Mouse (Mus musculus): ENCODE measurements around the gene Cfap45. TPM values are rescaled to one million over a fixed set of nuclear protein-coding genes. Genes with fewer than 3 reads are reported as not detected.

Gene Cfap45
- polyA plus RNA-seq, 1 experiment from 2014 or later: 2.7 TPM

DNA sequence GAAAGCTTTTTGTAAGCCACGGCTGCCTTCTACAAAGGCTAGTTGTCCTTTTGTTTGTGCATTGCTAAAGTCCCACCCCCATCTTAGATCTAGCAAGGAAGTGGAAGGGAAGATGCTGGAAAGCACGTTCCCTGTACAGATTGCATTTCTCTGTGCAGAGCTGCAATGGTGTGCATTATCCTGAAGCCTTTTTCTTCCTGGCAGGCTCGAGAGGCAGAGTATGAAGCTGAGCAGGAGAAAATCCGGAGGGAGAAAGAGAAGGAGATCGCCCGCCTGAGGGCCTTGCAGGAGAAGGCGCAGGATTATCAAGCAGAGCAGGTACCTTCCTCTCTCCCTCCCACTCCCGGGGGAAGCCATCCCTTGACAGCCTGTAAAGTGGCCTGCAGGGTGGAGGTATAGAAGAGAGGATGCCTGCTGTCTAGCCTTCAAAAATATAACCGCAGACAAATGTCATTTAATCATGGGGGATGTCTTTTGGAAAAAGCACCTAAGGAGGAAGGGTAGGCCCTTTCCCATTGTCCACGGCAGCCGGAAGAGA lies 19.8 kb downstream of the Cfap45 start:
- Histone ChIP-seq H3K36me3 (ENCODE audit: inconsistent target) (no peaks in the 10 kb centered on the region), H3K27ac (no peak overlapping the region), H3K4me3 (ENCODE audit: inconsistent target) (no peak overlapping the region), H3K79me2 (ENCODE audit: inconsistent target) (no peaks in the 10 kb centered on the region)
- WGBS (ENCODE audit: missing documents): 89% methylated on average over 9 of the region's 11 CpGs

DNA sequence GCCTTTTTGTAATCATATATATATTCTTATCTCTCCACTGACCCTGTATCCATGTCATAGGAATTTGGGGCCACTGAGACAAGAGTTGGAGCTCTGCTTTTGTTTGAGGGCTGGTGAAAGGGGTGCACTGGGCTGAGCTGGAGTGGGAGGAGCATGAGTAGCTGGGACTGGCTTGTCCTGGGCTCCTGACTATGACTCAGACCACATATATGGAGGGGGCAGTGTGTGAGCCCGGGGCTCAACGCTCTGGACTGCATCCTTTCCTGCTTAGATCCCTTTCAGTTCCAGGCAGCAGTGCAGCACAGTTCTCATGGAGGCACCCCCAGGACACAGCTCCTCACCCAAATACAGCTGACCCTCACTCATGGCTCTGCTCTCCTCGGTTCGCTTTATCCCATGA lies 25.5 kb downstream of the Cfap45 start:
- Histone ChIP-seq H3K79me2 (ENCODE audit: inconsistent target) (no peaks in the 10 kb centered on the region; the same call in 1 of the 2 replicates), H3K36me3 (ENCODE audit: inconsistent target) (no peaks in the 10 kb centered on the region), H3K4me3 (ENCODE audit: inconsistent target) (no peak overlapping the region), H3K27ac (no peak overlapping the region)
- WGBS (ENCODE audit: missing documents): 81% methylated on average over 4 of the region's 4 CpGs

DNA sequence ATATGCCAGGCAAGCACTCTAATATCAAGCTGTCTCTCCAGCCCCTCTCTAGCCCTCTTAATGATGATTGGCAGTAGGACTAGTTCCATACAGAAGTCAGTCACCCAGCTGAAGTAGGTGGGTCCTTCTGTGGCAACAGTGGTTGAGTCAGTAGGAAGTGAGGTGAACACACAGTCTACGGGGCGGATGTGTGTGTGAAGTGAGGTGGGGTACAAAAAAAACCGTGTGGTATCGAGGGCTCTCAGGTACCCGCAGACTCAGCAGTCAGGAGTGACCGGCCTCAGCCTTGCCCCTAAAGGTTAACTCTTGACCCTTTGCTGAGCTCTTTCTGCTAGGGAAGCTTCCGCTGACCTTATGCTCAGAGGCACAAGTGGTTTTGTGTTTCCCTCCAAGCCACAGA lies 27.9 kb downstream of the Cfap45 start:
- H3K4me3 ChIP-seq (ENCODE audit: inconsistent target): no peak overlapping the region
- no peak overlapping the region for H3K27ac ChIP-seq
- H3K36me3 ChIP-seq (ENCODE audit: inconsistent target): no peaks in the 10 kb centered on the region
- WGBS (ENCODE audit: missing documents): 26% methylated on average over 7 of the region's 7 CpGs
- H3K79me2 ChIP-seq (ENCODE audit: inconsistent target): no peaks in the 10 kb centered on the region; the same call in 1 of the 2 replicates

DNA sequence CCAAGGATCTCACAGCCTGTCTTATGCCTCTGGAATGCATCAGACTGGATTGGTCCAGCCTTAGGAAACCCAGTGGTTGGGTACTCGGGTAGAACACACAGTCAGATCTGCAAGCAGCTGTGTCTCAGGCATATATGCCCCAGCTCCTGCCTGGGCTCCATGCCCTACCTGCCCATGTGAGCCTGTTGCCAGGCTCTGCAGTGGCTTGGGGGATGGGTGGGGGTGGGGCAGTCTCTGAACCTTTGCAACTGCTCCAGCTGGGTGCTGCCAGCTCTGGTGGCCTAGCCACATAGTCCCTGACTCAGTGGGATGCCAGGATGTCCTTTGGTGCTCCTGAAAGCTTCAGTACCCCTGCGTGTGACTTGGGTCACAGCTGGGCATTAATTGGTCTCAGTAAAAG lies 28.7 kb downstream of the Cfap45 start:
- WGBS (ENCODE audit: missing documents): 33% methylated on average over 2 of the region's 2 CpGs
- Histone ChIP-seq H3K27ac (no peak overlapping the region), H3K36me3 (ENCODE audit: inconsistent target) (no peaks in the 10 kb centered on the region), H3K79me2 (ENCODE audit: inconsistent target) (no peaks in the 10 kb centered on the region; the same call in 1 of the 2 replicates), H3K4me3 (ENCODE audit: inconsistent target) (peak overlapping the region; percentile 82)

DNA sequence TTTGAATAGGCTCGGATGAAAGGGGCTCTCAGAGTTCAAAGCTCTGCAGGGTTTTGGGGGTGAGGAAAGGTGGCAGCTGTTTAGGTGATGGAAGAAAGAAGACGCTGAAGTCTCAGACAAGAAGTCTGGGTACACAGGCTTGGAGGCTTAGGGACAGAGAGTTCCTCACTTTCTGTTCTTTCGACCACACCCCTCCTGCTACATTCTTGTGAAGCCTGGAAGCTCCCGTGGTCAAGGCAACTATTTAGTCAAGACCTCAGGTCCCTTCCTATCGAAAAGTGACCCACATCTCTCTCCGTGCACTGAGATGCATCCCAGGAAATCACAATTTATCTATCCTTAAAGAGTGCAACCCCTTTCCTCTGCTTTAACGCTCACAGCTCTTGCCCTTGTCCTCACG lies 29.1 kb downstream of the Cfap45 start:
- peak overlapping the region; percentile 82 for H3K4me3 ChIP-seq (ENCODE audit: inconsistent target)
- peak overlapping the region; percentile 60 for H3K27ac ChIP-seq
- no peaks in the 10 kb centered on the region for H3K36me3 ChIP-seq (ENCODE audit: inconsistent target)
- 6% methylated on average over 8 of the region's 8 CpGs for WGBS (ENCODE audit: missing documents)
- no peaks in the 10 kb centered on the region; the same call in 1 of the 2 replicates for H3K79me2 ChIP-seq (ENCODE audit: inconsistent target)

DNA sequence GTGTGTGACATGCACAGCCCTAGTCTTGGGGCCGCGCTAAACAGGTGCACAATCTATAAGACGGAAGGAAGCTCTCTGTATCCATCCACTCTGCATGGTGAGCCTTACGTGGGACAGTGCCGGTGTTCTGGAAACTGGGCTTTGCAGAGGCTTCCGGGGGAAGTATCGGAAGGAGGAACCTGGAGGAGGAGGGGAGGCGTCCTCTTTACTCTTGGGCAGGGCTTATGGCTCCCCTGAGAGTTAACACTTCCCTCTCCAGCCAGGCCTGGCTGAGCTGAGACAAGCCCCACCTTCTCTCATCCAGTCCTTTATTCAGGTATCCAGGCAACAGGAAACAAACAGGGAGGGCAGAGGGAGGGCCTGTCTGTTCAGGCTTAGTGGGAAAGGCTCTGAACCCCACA lies 29.9 kb downstream of the Cfap45 start:
- H3K4me3 ChIP-seq (ENCODE audit: inconsistent target): peak overlapping the region; percentile 82
- H3K27ac ChIP-seq: peak overlapping the region; percentile 60
- H3K79me2 ChIP-seq (ENCODE audit: inconsistent target): no peaks in the 10 kb centered on the region; the same call in 1 of the 2 replicates
- 0% methylated on average over 8 of the region's 8 CpGs for WGBS (ENCODE audit: missing documents)
- H3K36me3 ChIP-seq (ENCODE audit: inconsistent target): no peaks in the 10 kb centered on the region

DNA sequence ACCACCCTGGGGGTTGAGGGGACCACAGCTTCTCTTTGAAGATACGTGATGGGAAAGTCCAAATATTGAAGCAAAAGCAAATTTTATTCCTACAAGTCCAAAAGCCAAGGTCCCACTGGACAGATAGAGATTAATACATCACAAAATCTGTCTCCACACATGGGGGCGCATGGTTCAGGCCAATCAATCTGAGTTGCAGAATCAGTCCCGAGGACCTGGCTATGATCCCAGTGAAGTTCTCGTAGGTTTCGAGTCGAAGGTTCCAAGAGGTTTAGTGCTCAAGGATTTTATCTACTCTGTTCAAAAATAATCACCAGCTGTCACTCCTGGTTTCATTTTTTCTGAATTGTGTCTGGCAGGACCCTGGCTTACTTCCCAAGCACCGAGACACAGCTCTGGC lies 30.4 kb downstream of the Cfap45 start:
- Histone ChIP-seq H3K4me3 (ENCODE audit: inconsistent target) (peak overlapping the region; percentile 82; the same call in 1 of the 2 replicates), H3K27ac (peak overlapping the region; percentile 60), H3K36me3 (ENCODE audit: inconsistent target) (no peaks in the 10 kb centered on the region), H3K79me2 (ENCODE audit: inconsistent target) (no peaks in the 10 kb centered on the region; the same call in 1 of the 2 replicates)
- 27% methylated on average over 7 of the region's 7 CpGs for WGBS (ENCODE audit: missing documents)

DNA sequence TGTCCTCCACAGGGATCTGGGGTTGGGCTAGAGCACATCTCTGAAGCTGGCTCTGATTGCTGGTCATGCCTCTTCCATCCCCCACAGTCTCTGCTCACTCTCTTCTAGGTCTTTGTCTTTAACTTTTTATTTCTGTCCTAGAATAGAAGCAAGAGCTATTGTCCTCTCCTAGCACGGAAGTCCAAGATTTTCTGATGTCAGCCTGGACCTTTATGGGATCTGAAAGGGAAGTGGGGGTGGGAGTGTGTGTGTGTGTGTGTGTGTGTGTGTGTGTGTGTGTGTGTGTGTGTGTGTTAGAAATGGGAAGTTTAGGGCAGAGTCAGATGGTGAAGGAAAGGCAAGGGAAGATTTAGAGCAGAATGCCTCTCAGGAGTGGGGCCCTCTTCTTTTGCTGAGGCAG lies 32.0 kb downstream of the Cfap45 start:
- Histone ChIP-seq H3K79me2 (ENCODE audit: inconsistent target) (no peaks in the 10 kb centered on the region; the same call in 1 of the 2 replicates), H3K27ac (no peak overlapping the region), H3K4me3 (ENCODE audit: inconsistent target) (no peak overlapping the region), H3K36me3 (ENCODE audit: inconsistent target) (no peaks in the 10 kb centered on the region)
- WGBS (ENCODE audit: missing documents): 71% methylated on average over 1 of the region's 1 CpGs

DNA sequence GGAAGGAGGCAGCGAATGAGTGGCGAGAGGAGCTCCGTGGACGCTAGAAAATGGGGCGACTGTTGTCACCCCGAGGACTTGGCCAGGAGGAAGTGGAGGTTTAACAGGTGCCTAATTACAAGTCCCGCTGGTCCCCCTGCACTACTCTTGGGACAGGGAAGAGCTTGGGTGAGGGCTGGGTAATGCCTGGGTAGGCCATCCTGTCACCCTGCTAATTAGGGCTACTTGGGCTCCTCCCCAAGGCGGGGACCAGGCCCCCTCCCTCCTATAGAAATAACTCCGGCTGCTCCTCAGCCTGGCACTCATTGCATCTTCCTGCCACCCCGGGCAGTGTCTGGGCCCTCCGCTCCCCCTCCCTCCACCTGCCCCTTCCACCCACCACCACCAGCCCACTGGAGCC lies 35.0 kb downstream of the Cfap45 start, which contains the start of gene Vsig8:
Gene Vsig8, plus strand, starts transcription at position 301 of the 400 bp plus-strand sequence.
- WGBS (ENCODE audit: missing documents): 70% methylated on average over 9 of the region's 11 CpGs

DNA sequence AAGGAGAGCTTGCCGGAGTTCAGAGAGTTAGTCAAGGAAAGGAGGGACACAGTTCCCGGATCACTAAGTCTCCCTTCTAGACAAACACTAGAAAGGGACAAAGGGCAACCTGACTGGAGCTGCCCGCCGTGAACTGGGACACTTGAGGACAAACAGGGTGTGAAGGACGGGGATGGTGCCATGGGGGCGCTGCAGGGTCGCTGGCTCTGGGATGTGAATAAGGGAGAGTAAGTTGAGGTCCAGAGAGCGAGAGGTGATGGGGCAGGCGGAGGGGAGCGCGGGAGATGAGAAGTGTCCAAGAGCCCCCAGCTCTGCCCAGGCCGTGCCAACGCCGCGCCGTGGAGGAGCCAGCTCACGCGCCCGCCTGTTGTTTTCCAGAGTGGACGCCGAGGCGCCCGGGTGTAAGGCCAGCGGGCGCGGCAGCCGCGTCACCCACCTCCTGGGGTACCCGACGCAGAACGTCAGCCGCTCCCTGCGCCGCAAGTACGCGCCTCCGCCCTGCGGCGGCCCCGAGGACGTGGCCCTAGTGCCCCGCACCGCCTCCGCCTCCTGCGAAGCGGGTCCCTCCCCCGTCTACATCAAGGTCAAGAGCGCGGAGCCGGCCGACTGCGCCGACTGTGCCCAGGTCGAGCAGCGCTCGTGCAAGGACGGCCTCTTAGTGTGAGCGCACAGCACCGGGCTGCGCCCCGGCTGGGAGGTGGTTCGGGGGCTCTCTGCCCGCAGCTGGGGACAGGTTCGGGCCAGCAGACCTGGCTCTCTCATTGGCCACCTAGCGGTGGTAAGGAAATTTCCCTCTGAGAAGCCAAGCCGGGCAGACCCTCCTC lies 42.3 kb downstream of the Cfap45 start:
- Histone ChIP-seq H3K79me2 (ENCODE audit: inconsistent target) (no peaks in the 10 kb centered on the region), H3K27ac (no peak overlapping the region), H3K4me3 (ENCODE audit: inconsistent target) (peak overlapping the region; percentile 20; the same call in 1 of the 2 replicates), H3K36me3 (ENCODE audit: inconsistent target) (no peaks in the 10 kb centered on the region)
- WGBS (ENCODE audit: missing documents): 2% methylated on average over 64 of the region's 66 CpGs

More for the DNA sequence above, 35.0 kb downstream of the Cfap45 start, which contains the start of gene Vsig8:
- Histone ChIP-seq H3K27ac (no peak within 1 kb of the TSS), H3K79me2 (ENCODE audit: inconsistent target) (no peaks in the 10 kb centered on the region), H3K4me3 (ENCODE audit: inconsistent target) (no peak within 1 kb of the TSS), H3K36me3 (ENCODE audit: inconsistent target) (no peaks in the 10 kb centered on the region)

DNA sequence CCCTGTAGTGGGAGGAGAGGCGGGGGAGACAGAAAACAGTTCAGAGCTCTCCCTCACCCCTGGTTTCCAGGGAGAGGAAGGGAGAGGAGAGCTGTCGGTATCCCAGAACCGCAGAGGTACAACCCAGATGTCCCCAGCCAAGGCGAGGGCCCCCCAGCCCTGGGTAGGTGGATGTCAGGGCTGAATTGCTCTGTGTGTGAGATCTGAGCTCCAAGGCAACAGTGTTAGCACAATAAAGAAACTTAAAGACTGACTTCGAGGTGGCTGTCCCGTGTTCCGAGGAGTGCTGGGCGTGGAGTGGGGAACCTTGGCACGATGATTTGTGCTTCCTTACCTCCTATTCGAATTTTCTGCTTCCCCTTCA lies 42.8 kb downstream of the Cfap45 start:
- H3K36me3 ChIP-seq (ENCODE audit: inconsistent target): no peaks in the 10 kb centered on the region
- H3K4me3 ChIP-seq (ENCODE audit: inconsistent target): peak overlapping the region; percentile 7; the same call in 1 of the 2 replicates
- no peaks in the 10 kb centered on the region for H3K79me2 ChIP-seq (ENCODE audit: inconsistent target)
- 20% methylated on average over 10 of the region's 10 CpGs for WGBS (ENCODE audit: missing documents)
- no peak overlapping the region for H3K27ac ChIP-seq

DNA sequence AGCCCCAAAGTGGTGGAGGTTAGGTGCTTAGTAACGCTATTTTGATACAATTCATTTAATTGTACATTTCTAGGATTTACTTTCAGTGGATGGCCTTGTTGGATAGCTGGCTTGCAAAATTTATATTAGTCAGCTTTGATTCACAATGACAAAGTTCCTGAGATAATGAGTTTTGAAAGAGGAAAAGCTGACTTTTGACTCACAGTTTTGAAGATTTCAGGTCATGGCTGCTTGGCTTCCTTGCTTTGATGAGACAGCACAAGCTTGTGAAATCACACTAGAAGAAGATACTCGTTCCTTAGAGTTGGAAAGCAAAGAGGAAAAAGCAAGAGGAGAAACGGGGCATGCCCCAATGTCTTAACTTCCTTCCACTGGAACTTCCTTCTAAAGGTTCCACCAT lies 45.5 kb downstream of the Cfap45 start:
- peak overlapping the region; percentile 46 for H3K27ac ChIP-seq
- H3K36me3 ChIP-seq (ENCODE audit: inconsistent target): no peaks in the 10 kb centered on the region
- WGBS (ENCODE audit: missing documents): 33% methylated on average over 3 of the region's 3 CpGs
- no peaks in the 10 kb centered on the region for H3K79me2 ChIP-seq (ENCODE audit: inconsistent target)
- no peak overlapping the region for H3K4me3 ChIP-seq (ENCODE audit: inconsistent target)

DNA sequence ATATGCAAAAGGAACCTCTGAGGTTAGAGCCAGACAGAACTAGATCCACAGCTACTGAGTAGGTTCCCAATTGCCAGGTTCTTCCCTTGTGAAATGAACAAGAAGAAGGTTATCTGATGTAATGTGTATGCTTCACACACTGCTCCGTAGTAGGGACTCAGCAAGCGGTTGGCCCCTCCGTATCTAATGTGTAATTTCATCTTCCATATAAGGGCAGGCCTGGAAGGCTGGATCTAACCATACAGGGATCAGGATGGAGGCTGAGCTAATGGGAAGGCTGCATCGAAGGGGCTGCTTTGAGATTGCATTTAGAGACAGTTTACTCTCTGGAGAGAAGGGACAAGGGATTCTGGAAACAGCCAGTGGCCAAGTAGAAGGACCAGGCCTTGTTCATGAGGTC lies 47.2 kb downstream of the Cfap45 start:
- Histone ChIP-seq H3K4me3 (ENCODE audit: inconsistent target) (no peak overlapping the region), H3K27ac (no peak overlapping the region), H3K36me3 (ENCODE audit: inconsistent target) (no peaks in the 10 kb centered on the region), H3K79me2 (ENCODE audit: inconsistent target) (no peaks in the 10 kb centered on the region)
- 91% methylated on average over 4 of the region's 4 CpGs for WGBS (ENCODE audit: missing documents)

DNA sequence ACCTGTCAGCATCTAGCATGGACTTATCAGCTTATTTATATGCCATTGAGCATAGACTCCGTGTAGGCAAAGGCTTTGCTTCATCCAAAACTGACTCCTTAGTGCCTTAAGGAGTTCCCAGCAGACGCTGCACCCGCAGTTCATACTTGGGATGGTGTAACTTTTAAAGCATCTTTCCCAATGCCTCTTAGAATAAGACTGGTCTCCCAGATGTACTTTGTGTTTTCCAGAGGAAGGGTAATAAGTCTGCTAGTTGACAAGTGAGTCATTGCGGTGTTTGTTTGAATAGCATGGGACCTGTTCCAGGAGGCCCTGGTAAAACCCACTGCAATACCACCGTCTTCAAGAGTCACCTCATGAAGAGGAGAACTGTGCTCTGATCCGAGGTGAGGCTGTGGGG lies 59.5 kb downstream of the Cfap45 start:
- Histone ChIP-seq H3K79me2 (ENCODE audit: inconsistent target) (no peaks in the 10 kb centered on the region), H3K4me3 (ENCODE audit: inconsistent target) (no peak overlapping the region), H3K27ac (no peak overlapping the region), H3K36me3 (ENCODE audit: inconsistent target) (no peaks in the 10 kb centered on the region)
- 82% methylated on average over 6 of the region's 6 CpGs for WGBS (ENCODE audit: missing documents)

DNA sequence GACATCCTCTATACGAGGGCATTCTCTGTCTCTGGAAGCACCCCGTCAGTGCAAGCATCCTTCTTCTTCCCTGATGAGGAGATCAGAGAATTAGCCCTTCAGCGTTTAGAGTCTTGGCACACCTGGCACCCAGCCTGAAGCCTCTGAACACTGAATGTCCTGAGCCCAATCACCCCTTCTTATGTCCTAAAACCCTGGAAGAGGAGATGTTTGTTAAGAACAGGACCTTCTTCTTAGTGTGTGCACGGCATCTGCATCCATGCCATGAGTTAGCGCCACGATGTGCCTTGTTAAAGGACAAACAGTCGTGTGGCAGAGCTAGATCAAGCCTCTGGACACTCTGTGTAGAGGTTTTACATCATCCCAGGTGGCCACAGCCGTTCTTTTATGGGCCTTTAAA lies 61.8 kb downstream of the Cfap45 start:
- H3K79me2 ChIP-seq (ENCODE audit: inconsistent target): no peaks in the 10 kb centered on the region
- no peaks in the 10 kb centered on the region for H3K36me3 ChIP-seq (ENCODE audit: inconsistent target)
- WGBS (ENCODE audit: missing documents): 90% methylated on average over 8 of the region's 8 CpGs
- H3K4me3 ChIP-seq (ENCODE audit: inconsistent target): no peak overlapping the region
- H3K27ac ChIP-seq: no peak overlapping the region

Measured in macrophage (primary cell).